Mouse (Mus musculus): ENCODE results near the gene Eefsec.
A peak's percentile ranks its signal among the peaks of the same experiment; 100 is the strongest.

The Eefsec gene

GRCm38 (mm10) chr6:88446063-88447002 is at the start of gene Eefsec:
Gene Eefsec (minus strand): TSS chr6:88446539.
- peak; percentile 90 for DNase-seq (ENCODE audit: low spot score)

GRCm38 (mm10) chr6:88493712-88494111 is 47.4 kb upstream of the Eefsec start:
- no peak for DNase-seq (ENCODE audit: low spot score)

- DNase-seq (ENCODE audit: low spot score), result no peak
Observed at GRCm38 (mm10) chr6:88490629-88491354, 44.5 kb upstream of the Eefsec start.

GRCm38 (mm10) chr6:88489834-88490233 is 43.5 kb upstream of the Eefsec start:
- DNase-seq (ENCODE audit: low spot score), result no peak

GRCm38 (mm10) chr6:88489026-88489425 is 42.7 kb upstream of the Eefsec start:
- DNase-seq (ENCODE audit: low spot score), result no peak

GRCm38 (mm10) chr6:88486893-88487292 is 40.6 kb upstream of the Eefsec start:
- peak; percentile 78 for DNase-seq (ENCODE audit: low spot score)

GRCm38 (mm10) chr6:88485378-88485777 is 39.0 kb upstream of the Eefsec start:
- no peak for DNase-seq (ENCODE audit: low spot score)

- DNase-seq (ENCODE audit: low spot score), result peak; percentile 72
Observed at GRCm38 (mm10) chr6:88483913-88484312, 37.6 kb upstream of the Eefsec start.

GRCm38 (mm10) chr6:88483111-88483510 is 36.8 kb upstream of the Eefsec start:
- DNase-seq (ENCODE audit: low spot score), result no peak

GRCm38 (mm10) chr6:88480421-88480820 is 34.1 kb upstream of the Eefsec start:
- no peak for DNase-seq (ENCODE audit: low spot score)

GRCm38 (mm10) chr6:88469878-88470277 is 23.5 kb upstream of the Eefsec start:
- DNase-seq (ENCODE audit: low spot score), result no peak

- peak; percentile 87 for DNase-seq (ENCODE audit: low spot score)
Observed at GRCm38 (mm10) chr6:88465181-88465920, 19.0 kb upstream of the Eefsec start, which contains the start of gene Ruvbl1. Gene Ruvbl1 (plus strand): TSS chr6:88465409.

GRCm38 (mm10) chr6:88454545-88454944 is 8.2 kb upstream of the Eefsec start:
- DNase-seq (ENCODE audit: low spot score), result no peak

- DNase-seq (ENCODE audit: low spot score), result no peak
Observed at GRCm38 (mm10) chr6:88447454-88447853, 1.1 kb upstream of the Eefsec start.

GRCm38 (mm10) chr6:88445661-88446060 is 678 bp downstream of the Eefsec start:
- no peak for DNase-seq (ENCODE audit: low spot score)

- no peak for DNase-seq (ENCODE audit: low spot score)
Observed at GRCm38 (mm10) chr6:88444076-88444750, 2.1 kb downstream of the Eefsec start.

- no peak for DNase-seq (ENCODE audit: low spot score)
Observed at GRCm38 (mm10) chr6:88443446-88443845, 2.9 kb downstream of the Eefsec start.

GRCm38 (mm10) chr6:88442551-88442950 is 3.8 kb downstream of the Eefsec start:
- DNase-seq (ENCODE audit: low spot score), result no peak

GRCm38 (mm10) chr6:88439056-88439455 is 7.3 kb downstream of the Eefsec start:
- peak; percentile 56 for DNase-seq (ENCODE audit: low spot score)

GRCm38 (mm10) chr6:88435609-88436008 is 10.7 kb downstream of the Eefsec start:
- no peak for DNase-seq (ENCODE audit: low spot score)

GRCm38 (mm10) chr6:88431202-88431601 is 15.1 kb downstream of the Eefsec start:
- DNase-seq (ENCODE audit: low spot score), result peak; percentile 66
